Mouse (Mus musculus) ES-Bruce4 (cell line): ENCODE data around the gene Ldlrad3. TPM values are rescaled to one million over a fixed set of nuclear protein-coding genes. Genes with fewer than 3 reads are reported as not detected.

ENCODE experiments used
- H3K27ac ChIP-seq: 2 replicates; pipeline ENCODE4 v1.5.1; 2012; ENCODE audit warnings: low read length, inconsistent platforms; ENCODE audit not compliant: insufficient read depth
- H3K27me3 ChIP-seq: 2 replicates; pipeline ENCODE4 v1.6.1; 2012; ENCODE audit warnings: mild to moderate bottlenecking, low read length, inconsistent platforms; ENCODE audit not compliant: control insufficient read depth, poor library complexity, insufficient read depth, severe bottlenecking
- H3K36me3 ChIP-seq: 2 replicates; pipeline ENCODE4 v1.6.1; 2012; ENCODE audit warnings: inconsistent platforms, mild to moderate bottlenecking, low read length, moderate library complexity; ENCODE audit not compliant: control insufficient read depth, poor library complexity, insufficient read depth, severe bottlenecking
- H3K4me1 ChIP-seq: one replicate; pipeline ENCODE4 v1.8.1; 2011; ENCODE audit warnings: low read length; ENCODE audit not compliant: control insufficient read depth, insufficient read depth
- H3K4me3 ChIP-seq: 2 replicates; pipeline ENCODE4 v1.5.1; 2011; ENCODE audit warnings: low read depth, mild to moderate bottlenecking, low read length
- H3K9ac ChIP-seq: 2 replicates; pipeline ENCODE4 v1.6.1; 2012; ENCODE audit warnings: low read depth, mild to moderate bottlenecking, inconsistent platforms; ENCODE audit not compliant: poor library complexity, severe bottlenecking
- H3K9me3 ChIP-seq: replicated peaks from 2 replicates; pipeline ENCODE4 v1.6.1; 2012; ENCODE audit warnings: mild to moderate bottlenecking, low read length, inconsistent platforms; ENCODE audit not compliant: control insufficient read depth, poor library complexity, insufficient read depth, severe bottlenecking
- CTCF ChIP-seq: IDR thresholded peaks from one replicate; pipeline ENCODE4 v1.8.1; 2011; ENCODE audit warnings: low read depth, low read length
- EP300 ChIP-seq: IDR thresholded peaks from 2 replicates; pipeline ENCODE4 v1.6.1; 2011; ENCODE audit warnings: low read depth, low read length; ENCODE audit not compliant: insufficient read depth
- POLR2A ChIP-seq: IDR thresholded peaks from one replicate; pipeline ENCODE4 v1.8.1; 2011; ENCODE audit warnings: low read length; ENCODE audit not compliant: insufficient read depth
- polyA plus RNA-seq: library from polyadenylated mRNA; stranded (reverse); fragments of >200 nt; gene quantifications from 2 replicates; pipeline ENCODE4 v1.2.4, GENCODE M21; 2011; ENCODE audit warnings: low read depth; ENCODE audit not compliant: missing spikeins, insufficient read depth, insufficient read length

Gene Ldlrad3
- polyA plus RNA-seq, 1 experiment = 15.7 TPM

- H3K27ac ChIP-seq = no peak overlapping the region
- H3K9me3 ChIP-seq = no peaks in the 10 kb centered on the region
- TF ChIP-seq CTCF (no peak), EP300 (no peak), POLR2A (no peak)
- H3K27me3 ChIP-seq = no peaks in the 10 kb centered on the region
- H3K9ac ChIP-seq = no peak overlapping the region
- no peaks in the 10 kb centered on the region for H3K36me3 ChIP-seq
- no peak overlapping the region for H3K4me3 ChIP-seq
- no peaks in the 10 kb centered on the region for H3K4me1 ChIP-seq
These were observed 123.2 kb downstream of the Ldlrad3 start for GRCm38 (mm10) chr2:102062861-102063468.

DNA sequence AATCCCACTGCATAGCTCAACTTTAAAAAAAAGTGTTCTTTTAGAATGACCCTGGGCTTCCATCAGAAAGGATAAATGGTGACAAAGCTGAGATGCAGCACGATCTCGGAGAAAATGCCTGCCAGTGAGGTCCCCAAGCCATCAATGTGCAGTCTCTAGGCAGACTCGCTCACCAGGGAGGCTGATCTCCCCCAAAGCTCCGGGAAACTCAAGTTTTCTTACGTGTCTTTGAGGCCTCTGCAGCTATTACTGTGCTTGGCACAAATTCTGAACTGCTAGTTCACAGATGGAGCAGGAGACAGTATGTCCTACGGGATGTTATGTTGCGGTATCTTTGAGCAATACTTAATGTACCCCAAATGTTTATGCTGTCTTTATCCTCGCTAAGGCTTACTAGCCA is 124.3 kb downstream of the Ldlrad3 start:
- Histone ChIP-seq H3K36me3 (no peaks in the 10 kb centered on the region), H3K9ac (no peak overlapping the region)
- TF ChIP-seq CTCF (no peak), EP300 (no peak), POLR2A (no peak)

DNA sequence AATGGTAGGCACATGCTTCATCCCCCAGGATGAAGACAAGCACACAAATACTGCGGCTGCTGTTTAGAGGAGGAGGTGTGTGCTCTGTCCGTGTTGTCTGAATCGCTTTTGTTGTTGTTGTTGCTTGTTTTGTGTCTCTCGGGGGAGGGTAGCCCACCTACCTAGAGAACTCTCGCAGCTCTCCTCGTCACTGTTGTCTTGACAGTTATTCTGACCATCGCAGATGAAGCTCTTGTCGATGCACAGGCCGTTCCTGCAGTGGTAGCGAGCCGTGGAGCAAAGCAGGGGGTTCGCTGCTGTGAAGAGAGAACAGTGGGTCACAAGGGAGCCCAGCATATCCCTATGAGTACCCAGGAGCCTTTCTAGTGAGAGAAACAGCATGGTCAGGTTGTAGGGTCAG is 128.4 kb downstream of the Ldlrad3 start:
- H3K9me3 ChIP-seq = no peaks in the 10 kb centered on the region
- H3K36me3 ChIP-seq = no peaks in the 10 kb centered on the region
- H3K27ac ChIP-seq = no peak overlapping the region
- H3K4me1 ChIP-seq = no peaks in the 10 kb centered on the region
- H3K27me3 ChIP-seq = no peaks in the 10 kb centered on the region
- TF ChIP-seq CTCF = no peak
- no peak for TF ChIP-seq EP300
- no peak for TF ChIP-seq POLR2A
- no peak overlapping the region for H3K4me3 ChIP-seq
- H3K9ac ChIP-seq = no peak overlapping the region

More for the DNA sequence above, 124.3 kb downstream of the Ldlrad3 start:
- Histone ChIP-seq H3K9me3 (no peaks in the 10 kb centered on the region), H3K27ac (no peak overlapping the region), H3K4me1 (no peaks in the 10 kb centered on the region), H3K27me3 (no peaks in the 10 kb centered on the region), H3K4me3 (no peak overlapping the region)

- H3K4me1 ChIP-seq = no peaks in the 10 kb centered on the region
- no peak for TF ChIP-seq EP300
- no peak for TF ChIP-seq POLR2A
- TF ChIP-seq CTCF = no peak
- no peaks in the 10 kb centered on the region for H3K36me3 ChIP-seq
- H3K9me3 ChIP-seq = no peaks in the 10 kb centered on the region
- no peak overlapping the region for H3K9ac ChIP-seq
- H3K27ac ChIP-seq = no peak overlapping the region
- H3K4me3 ChIP-seq = no peak overlapping the region
- H3K27me3 ChIP-seq = no peaks in the 10 kb centered on the region
These were observed 129.0 kb downstream of the Ldlrad3 start for GRCm38 (mm10) chr2:102057029-102057685.

DNA sequence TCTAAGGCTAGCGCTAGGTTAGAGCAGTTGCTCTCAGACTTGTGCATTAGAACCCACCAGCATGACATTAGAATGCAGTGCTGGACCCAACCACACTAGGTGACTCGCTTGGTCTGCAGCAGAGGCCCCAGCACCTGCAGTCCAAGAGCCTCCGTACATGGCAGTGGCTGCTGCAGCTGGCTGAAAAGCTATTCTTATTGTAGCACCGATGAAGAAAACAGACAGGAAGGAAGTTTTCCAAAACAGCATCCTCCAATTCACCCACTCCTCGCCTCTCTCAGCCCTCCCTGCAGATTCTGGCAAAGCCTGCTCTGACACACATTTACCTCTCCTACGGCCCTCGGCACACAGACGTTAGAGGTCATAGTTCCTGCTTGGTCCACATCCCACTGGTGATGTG is 130.0 kb downstream of the Ldlrad3 start:
- TF ChIP-seq CTCF = no peak
- no peak for TF ChIP-seq EP300
- TF ChIP-seq POLR2A = no peak
- H3K9me3 ChIP-seq = no peaks in the 10 kb centered on the region
- no peak overlapping the region for H3K9ac ChIP-seq
- no peaks in the 10 kb centered on the region for H3K27me3 ChIP-seq
- H3K36me3 ChIP-seq = no peaks in the 10 kb centered on the region
- no peak overlapping the region for H3K27ac ChIP-seq
- no peak overlapping the region for H3K4me3 ChIP-seq
- no peaks in the 10 kb centered on the region for H3K4me1 ChIP-seq

DNA sequence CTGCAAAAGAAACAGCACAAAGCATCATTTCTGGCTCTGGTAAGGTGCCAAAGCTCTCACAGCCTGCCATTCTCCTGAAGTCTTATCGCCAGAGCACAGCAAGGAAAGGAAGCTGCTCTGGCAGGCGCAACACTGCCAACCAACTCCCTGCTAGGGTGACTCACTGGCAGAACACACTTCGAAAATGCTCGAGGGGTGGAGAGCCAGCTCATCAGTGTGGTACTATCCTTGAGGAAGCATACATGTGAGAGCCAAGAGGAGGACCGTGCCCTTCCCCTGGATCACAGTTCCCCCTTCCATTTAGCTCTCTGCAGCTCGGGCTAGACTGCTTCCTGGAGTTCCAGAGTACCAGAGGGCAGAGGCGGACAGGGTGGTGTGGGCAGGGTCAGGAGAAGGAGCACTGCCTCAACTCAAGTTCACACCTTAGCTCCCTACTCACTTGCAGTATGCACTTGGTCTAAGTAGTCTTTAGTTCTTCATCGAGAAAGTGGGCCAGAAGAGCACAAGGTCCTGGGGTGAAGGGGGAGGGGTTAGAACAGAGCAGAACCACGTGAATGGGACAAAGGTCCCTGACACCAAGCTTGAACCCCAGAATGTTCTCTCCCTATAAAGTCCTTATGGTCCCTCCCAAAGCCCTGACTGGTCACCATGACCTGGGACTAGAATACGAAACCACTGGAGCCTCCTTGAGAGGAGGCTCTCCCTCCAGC is 133.1 kb downstream of the Ldlrad3 start:
- TF ChIP-seq POLR2A (no peak), CTCF (no peak), EP300 (no peak)
- H3K36me3 ChIP-seq = no peaks in the 10 kb centered on the region

More for the DNA sequence above, 133.1 kb downstream of the Ldlrad3 start:
- Histone ChIP-seq H3K9ac (no peak overlapping the region), H3K27ac (no peak overlapping the region), H3K4me1 (peaks cover 5% of the 10 kb centered on the region), H3K27me3 (no peaks in the 10 kb centered on the region), H3K9me3 (no peaks in the 10 kb centered on the region), H3K4me3 (no peak overlapping the region)
